Mouse (Mus musculus) C2C12 (cell line): ENCODE measurements around the gene Osm.

ENCODE experiments used
- CEBPB ChIP-seq: IDR thresholded peaks from one replicate; pipeline ENCODE4 v1.6.1; 2011; ENCODE audit warnings: low read depth, mild to moderate bottlenecking, control low read depth, moderate library complexity
- CTCF ChIP-seq: IDR thresholded peaks from one replicate; pipeline ENCODE4 v1.5.1; 2011; ENCODE audit not compliant: control insufficient read depth, insufficient read depth, insufficient read length
- MAX ChIP-seq: IDR thresholded peaks from one replicate; pipeline ENCODE4 v1.6.1; 2011; ENCODE audit warnings: mild to moderate bottlenecking, control low read depth
- MYOD1 ChIP-seq: IDR thresholded peaks from one replicate; pipeline ENCODE4 v1.6.1; 2011; ENCODE audit warnings: low read depth; ENCODE audit not compliant: control insufficient read depth, insufficient read length
- MYOG ChIP-seq: IDR thresholded peaks from one replicate; pipeline ENCODE4 v1.6.1; 2011; ENCODE audit not compliant: control insufficient read depth, insufficient read length; ENCODE audit errors: extremely low read depth
- USF1 ChIP-seq: IDR thresholded peaks from one replicate; pipeline ENCODE4 v1.6.1; 2011; ENCODE audit warnings: low read depth, mild to moderate bottlenecking, control low read depth, moderate library complexity

DNA sequence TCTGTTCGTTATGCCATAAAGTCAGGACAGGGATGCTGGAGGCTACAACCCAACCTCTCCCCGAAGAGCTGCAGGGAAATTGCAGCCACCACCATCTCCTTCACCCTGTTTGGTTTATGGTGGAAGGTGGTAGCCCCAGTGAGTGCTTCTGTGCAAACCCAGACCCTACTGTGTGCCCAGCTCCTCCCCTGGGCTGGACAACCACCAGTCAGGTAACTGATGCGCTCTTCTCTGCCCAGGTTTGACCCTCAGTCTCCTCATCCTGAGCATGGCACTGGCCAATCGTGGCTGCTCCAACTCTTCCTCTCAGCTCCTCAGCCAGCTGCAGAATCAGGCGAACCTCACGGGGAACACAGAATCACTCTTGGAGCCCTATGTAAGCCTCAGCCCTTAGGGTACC is 1.9 kb downstream of the Osm start:
- TF ChIP-seq CTCF = no peak
- TF ChIP-seq USF1 = no peak
- TF ChIP-seq MYOG = no peak
- no peak for TF ChIP-seq MAX
- TF ChIP-seq CEBPB = no peak
- no peak for TF ChIP-seq MYOD1
